Mouse (Mus musculus) neural tube, embryonic 12.5 days (tissue): Measurements from ENCODE around the gene Ctns. TPM values are rescaled to one million over a fixed set of nuclear protein-coding genes. Genes with fewer than 3 reads are reported as not detected.

Experiments
- ATAC-seq: fragments of 200-750 bp; cut with Nextera tagmentation; 2 replicates; pipeline ENCODE4 v1.8.0; 2017; ENCODE audit warnings: low read depth, mild to moderate bottlenecking, moderate TSS enrichment, moderate library complexity; ENCODE audit not compliant: low FRiP score
- H3K27ac ChIP-seq: fragments of 300-500 bp; sonication (generic); 2 replicates; pipeline ENCODE4 v1.5.1; 2016
- H3K27me3 ChIP-seq: fragments of 300-500 bp; sonication (generic); replicated peaks from 2 replicates; pipeline ENCODE4 v1.6.1; 2016; ENCODE audit warnings: mild to moderate bottlenecking
- H3K36me3 ChIP-seq: fragments of 300-500 bp; sonication (generic); 2 replicates; pipeline ENCODE4 v1.6.1; 2016; ENCODE audit warnings: mild to moderate bottlenecking
- H3K4me1 ChIP-seq: fragments of 300-500 bp; sonication (generic); 2 replicates; pipeline ENCODE4 v1.6.1; 2016
- H3K4me2 ChIP-seq: fragments of 300-500 bp; sonication (generic); replicated peaks from 2 replicates; pipeline ENCODE4 v1.6.1; 2016; ENCODE audit warnings: mild to moderate bottlenecking
- H3K4me3 ChIP-seq: fragments of 300-500 bp; sonication (generic); 2 replicates; pipeline ENCODE4 v1.5.1; 2016
- H3K9ac ChIP-seq: fragments of 300-500 bp; sonication (generic); 2 replicates; pipeline ENCODE4 v1.6.1; 2016; ENCODE audit warnings: mild to moderate bottlenecking
- H3K9me3 ChIP-seq: fragments of 300-500 bp; sonication (generic); 2 replicates; pipeline ENCODE4 v1.6.1; 2016; ENCODE audit warnings: mild to moderate bottlenecking
- WGBS: fragments of 180-500 bp; shearing (Covaris S2); methylation state at CpG from one replicate; pipeline ENCODE4 v1.1.7; 2016; 5-methylcytosine and 5-hydroxymethylcytosine counted together
- polyA plus RNA-seq: library from polyadenylated mRNA; unstranded; fragments of >200 nt; fragmentation: Nextera tagmentation; extraction: Ambion mirVana; gene quantifications from 2 replicates; pipeline ENCODE4 v1.2.1, GENCODE M21; 2016

Gene Ctns
- polyA plus RNA-seq, result 21.5 and 26.1 TPM in 2 replicates

- ATAC-seq, result peak; percentile 95
- H3K9ac ChIP-seq, result peak within 1 kb of the TSS; percentile 74
- H3K9me3 ChIP-seq, result no peaks in the 10 kb centered on the region
- H3K27ac ChIP-seq, result no peak within 1 kb of the TSS
- 2% methylated on average over 22 of the region's 22 CpGs for WGBS
- peak within 1 kb of the TSS; percentile 93 for H3K4me2 ChIP-seq
- peak within 1 kb of the TSS; percentile 63 for H3K4me3 ChIP-seq
- H3K36me3 ChIP-seq, result peaks cover 12% of the 10 kb centered on the region
- H3K4me1 ChIP-seq, result peaks cover 18% of the 10 kb centered on the region
- H3K27me3 ChIP-seq, result no peaks in the 10 kb centered on the region
Observed at GRCm38 (mm10) chr11:73198603-73199229, at the start of gene Ctns. Ctns (minus strand) TSS chr11:73199042.

DNA sequence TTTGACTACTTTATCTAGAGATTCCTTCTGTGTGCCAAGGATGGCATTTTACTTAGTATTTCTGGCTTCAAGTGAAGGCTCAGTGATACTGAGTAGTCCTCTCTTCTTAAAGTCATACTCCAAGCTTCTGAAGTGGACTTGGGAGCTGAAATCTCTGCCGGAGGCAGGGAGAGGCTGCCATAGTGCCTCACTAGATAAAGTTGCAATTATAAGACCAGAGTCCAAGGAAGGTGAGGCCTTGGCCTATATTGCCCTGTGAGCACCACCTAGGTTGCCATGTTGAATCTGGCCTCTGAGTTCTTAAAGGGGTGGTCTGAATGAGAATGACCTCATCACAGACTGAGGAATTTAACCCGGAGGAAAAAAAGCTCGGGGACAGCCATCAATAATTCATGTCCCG, 43.9 kb upstream of the Ctns start:
- Histone ChIP-seq H3K9me3 (no peaks in the 10 kb centered on the region), H3K36me3 (no peaks in the 10 kb centered on the region), H3K27me3 (no peaks in the 10 kb centered on the region), H3K4me2 (no peak overlapping the region), H3K27ac (no peak overlapping the region), H3K4me3 (no peak overlapping the region), H3K9ac (no peak overlapping the region), H3K4me1 (no peaks in the 10 kb centered on the region)
- 85% methylated on average over 4 of the region's 4 CpGs for WGBS
- ATAC-seq, result no peak

- ATAC-seq, result no peak
- no peak overlapping the region for H3K9ac ChIP-seq
- no peaks in the 10 kb centered on the region for H3K9me3 ChIP-seq
- H3K36me3 ChIP-seq, result no peaks in the 10 kb centered on the region
- H3K4me3 ChIP-seq, result no peak overlapping the region
- no peak overlapping the region for H3K4me2 ChIP-seq
- H3K4me1 ChIP-seq, result no peaks in the 10 kb centered on the region
- H3K27ac ChIP-seq, result no peak overlapping the region
- 78% methylated on average over 6 of the region's 6 CpGs for WGBS
- no peaks in the 10 kb centered on the region for H3K27me3 ChIP-seq
Observed at GRCm38 (mm10) chr11:73242199-73242598, 43.4 kb upstream of the Ctns start.

- Histone ChIP-seq H3K4me3 (no peak overlapping the region), H3K9ac (no peak overlapping the region), H3K27me3 (no peaks in the 10 kb centered on the region), H3K36me3 (no peaks in the 10 kb centered on the region), H3K27ac (no peak overlapping the region), H3K9me3 (no peaks in the 10 kb centered on the region), H3K4me1 (no peaks in the 10 kb centered on the region), H3K4me2 (no peak overlapping the region)
- ATAC-seq, result no peak
- 81% methylated on average over 3 of the region's 3 CpGs for WGBS
Observed at GRCm38 (mm10) chr11:73236731-73237130, 37.9 kb upstream of the Ctns start.

DNA sequence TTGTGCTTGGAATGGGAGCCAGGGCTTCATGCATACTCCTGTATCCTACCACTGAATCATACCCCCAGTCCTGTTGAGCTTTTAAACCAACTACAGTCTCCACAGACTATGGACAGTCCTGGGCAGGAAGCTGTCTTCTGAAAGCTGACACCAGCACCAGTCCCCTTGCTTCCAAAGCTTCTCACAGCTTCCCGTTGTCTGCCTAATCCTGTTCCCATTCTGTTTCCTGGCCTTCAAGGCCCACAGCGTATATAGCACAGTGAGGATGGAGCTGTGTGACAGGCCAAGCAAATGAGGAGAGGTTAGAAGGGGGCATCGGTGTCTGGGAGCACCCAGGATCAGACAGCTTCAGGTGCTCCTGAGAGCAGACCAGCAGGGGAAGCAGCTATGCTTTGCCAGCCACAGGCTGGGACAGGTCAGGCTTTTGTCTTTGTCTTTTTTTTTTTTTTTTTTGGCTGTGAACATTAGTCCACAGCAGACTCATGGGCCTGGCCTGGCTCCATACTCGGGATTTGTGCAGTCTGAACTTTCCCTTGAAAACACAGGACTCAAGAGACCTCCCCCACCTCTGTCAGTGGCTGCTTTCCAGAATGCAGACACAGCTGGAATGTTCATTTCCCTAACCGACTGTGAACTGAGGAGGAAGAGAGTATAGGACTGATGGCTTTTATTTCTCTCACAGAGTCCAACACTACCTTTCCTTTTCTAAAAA, 37.3 kb upstream of the Ctns start:
- Histone ChIP-seq H3K4me2 (no peak overlapping the region), H3K27ac (no peak overlapping the region), H3K27me3 (no peaks in the 10 kb centered on the region), H3K36me3 (no peaks in the 10 kb centered on the region), H3K4me3 (no peak overlapping the region), H3K4me1 (no peaks in the 10 kb centered on the region), H3K9me3 (no peaks in the 10 kb centered on the region), H3K9ac (no peak overlapping the region)
- WGBS, result 54% methylated on average over 5 of the region's 5 CpGs
- ATAC-seq, result no peak

- Histone ChIP-seq H3K9me3 (peaks cover 2% of the 10 kb centered on the region; the same call in 1 of the 2 replicates), H3K4me2 (no peak within 1 kb of the TSS), H3K27ac (no peak within 1 kb of the TSS), H3K36me3 (no peaks in the 10 kb centered on the region), H3K4me3 (no peak within 1 kb of the TSS), H3K27me3 (no peaks in the 10 kb centered on the region), H3K4me1 (no peaks in the 10 kb centered on the region), H3K9ac (no peak within 1 kb of the TSS)
- 76% methylated on average over 5 of the region's 5 CpGs for WGBS
- ATAC-seq, result no peak
Observed at GRCm38 (mm10) chr11:73233992-73234391, 35.1 kb upstream of the Ctns start, which contains the start of gene Trpv1. Trpv1 (plus strand) TSS chr11:73234292.

DNA sequence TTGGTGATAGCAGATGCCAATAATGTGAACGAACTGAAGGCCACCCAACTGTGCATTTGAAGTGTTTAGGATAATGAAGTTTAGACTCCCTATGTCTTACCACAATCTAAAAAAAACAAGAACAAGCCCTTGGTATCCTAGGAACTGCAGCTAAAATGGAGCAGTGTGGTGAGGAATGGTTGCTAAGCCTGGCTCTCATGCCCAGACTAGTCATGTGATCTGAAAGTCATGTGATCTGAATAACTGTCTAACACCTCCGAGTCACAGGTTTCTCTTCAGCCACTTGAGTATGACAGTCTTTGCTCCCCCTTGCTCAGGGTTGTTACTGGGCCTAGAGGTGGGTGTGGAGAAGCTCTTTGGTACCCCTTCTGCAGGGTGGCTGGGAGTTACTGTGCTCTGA, 33.7 kb upstream of the Ctns start:
- ATAC-seq, result no peak
- no peak overlapping the region for H3K4me2 ChIP-seq

GRCm38 (mm10) chr11:73230081-73230480, 31.2 kb upstream of the Ctns start:
- H3K9ac ChIP-seq, result no peak overlapping the region
- H3K4me3 ChIP-seq, result no peak overlapping the region
- H3K9me3 ChIP-seq, result peaks cover 3% of the 10 kb centered on the region; the same call in 1 of the 2 replicates
- H3K4me1 ChIP-seq, result no peaks in the 10 kb centered on the region
- no peaks in the 10 kb centered on the region for H3K27me3 ChIP-seq
- WGBS, result 93% methylated on average over 5 of the region's 5 CpGs
- no peak for ATAC-seq
- no peak overlapping the region for H3K4me2 ChIP-seq
- H3K36me3 ChIP-seq, result no peaks in the 10 kb centered on the region
- no peak overlapping the region for H3K27ac ChIP-seq

More for the DNA sequence above, 33.7 kb upstream of the Ctns start:
- Histone ChIP-seq H3K36me3 (no peaks in the 10 kb centered on the region), H3K27ac (no peak overlapping the region), H3K27me3 (no peaks in the 10 kb centered on the region), H3K4me1 (no peaks in the 10 kb centered on the region), H3K9me3 (peaks cover 3% of the 10 kb centered on the region; the same call in 1 of the 2 replicates), H3K9ac (no peak overlapping the region), H3K4me3 (no peak overlapping the region)
- 70% methylated on average over 2 of the region's 2 CpGs for WGBS

GRCm38 (mm10) chr11:73228881-73229280, 30.0 kb upstream of the Ctns start:
- H3K4me3 ChIP-seq, result no peak overlapping the region
- 82% methylated on average over 5 of the region's 5 CpGs for WGBS
- no peaks in the 10 kb centered on the region for H3K36me3 ChIP-seq
- no peak overlapping the region for H3K27ac ChIP-seq
- no peak overlapping the region for H3K9ac ChIP-seq
- H3K27me3 ChIP-seq, result no peaks in the 10 kb centered on the region
- H3K4me1 ChIP-seq, result no peaks in the 10 kb centered on the region
- ATAC-seq, result no peak
- H3K9me3 ChIP-seq, result peaks cover 3% of the 10 kb centered on the region; the same call in 1 of the 2 replicates
- no peak overlapping the region for H3K4me2 ChIP-seq

GRCm38 (mm10) chr11:73225856-73226255, 27.0 kb upstream of the Ctns start:
- Histone ChIP-seq H3K27me3 (no peaks in the 10 kb centered on the region), H3K4me2 (no peak overlapping the region), H3K9me3 (peaks cover 3% of the 10 kb centered on the region; the same call in 1 of the 2 replicates), H3K27ac (no peak overlapping the region), H3K4me1 (no peaks in the 10 kb centered on the region), H3K4me3 (no peak overlapping the region), H3K9ac (no peak overlapping the region), H3K36me3 (no peaks in the 10 kb centered on the region)
- 93% methylated on average over 6 of the region's 6 CpGs for WGBS
- no peak for ATAC-seq

DNA sequence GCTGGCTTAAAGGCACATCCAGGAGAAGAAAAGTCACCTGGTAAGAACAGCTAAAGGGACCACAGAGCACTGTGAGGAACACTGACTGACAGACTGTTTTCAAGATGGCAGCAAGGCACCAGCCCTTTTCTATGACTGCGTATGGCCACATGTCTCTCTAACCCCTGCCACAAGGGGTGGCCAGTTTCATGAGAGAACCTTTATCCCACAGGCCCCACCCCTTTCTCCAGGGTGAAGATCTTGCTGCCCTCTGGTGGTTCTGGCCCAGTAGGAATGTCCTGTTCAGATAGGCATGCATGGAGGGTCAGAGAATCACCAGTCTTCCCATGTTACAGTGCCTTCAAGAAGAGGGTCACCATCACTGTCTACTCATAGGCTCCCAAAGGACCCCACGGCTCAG, 25.1 kb upstream of the Ctns start:
- Histone ChIP-seq H3K36me3 (no peaks in the 10 kb centered on the region), H3K27me3 (no peaks in the 10 kb centered on the region), H3K4me1 (no peaks in the 10 kb centered on the region), H3K9me3 (peaks cover under 1% of the 10 kb centered on the region; the same call in 1 of the 2 replicates), H3K27ac (no peak overlapping the region), H3K9ac (no peak overlapping the region), H3K4me2 (no peak overlapping the region), H3K4me3 (no peak overlapping the region)
- no peak for ATAC-seq
- WGBS, result 73% methylated on average over 2 of the region's 2 CpGs

DNA sequence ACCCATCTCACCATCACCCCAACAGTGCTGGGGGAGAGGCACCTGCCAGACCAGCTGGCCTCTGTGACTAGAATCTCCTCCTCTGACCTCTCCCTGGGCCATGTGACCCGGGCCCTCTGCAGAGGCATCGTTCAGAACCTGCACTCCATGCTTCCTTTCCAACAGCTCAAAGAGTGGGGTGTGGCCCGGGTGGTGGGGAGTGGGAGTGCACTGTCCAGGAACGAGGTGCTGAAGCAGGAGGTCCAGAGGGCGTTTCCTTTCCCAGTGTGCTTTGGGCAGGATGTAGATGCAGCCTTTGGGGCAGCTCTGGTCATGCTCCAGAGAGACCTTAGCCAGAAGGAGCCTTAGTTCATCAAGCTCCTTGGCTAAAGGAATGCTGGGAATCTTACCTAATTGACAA, 24.0 kb upstream of the Ctns start:
- Histone ChIP-seq H3K27me3 (no peaks in the 10 kb centered on the region), H3K4me1 (no peaks in the 10 kb centered on the region), H3K9me3 (no peaks in the 10 kb centered on the region), H3K4me2 (no peak overlapping the region), H3K36me3 (no peaks in the 10 kb centered on the region), H3K9ac (no peak overlapping the region), H3K4me3 (no peak overlapping the region), H3K27ac (no peak overlapping the region)
- ATAC-seq, result no peak
- 46% methylated on average over 5 of the region's 5 CpGs for WGBS
